Mouse (Mus musculus) testis, adult 2 months (tissue): ENCODE results near the gene 4930568D16Rik.

Source experiments
- CTCF ChIP-seq: fragments of 200-500 bp; IDR thresholded peaks from 2 replicates; pipeline ENCODE4 v1.5.1; 2012; ENCODE audit warnings: low read depth, mild to moderate bottlenecking, inconsistent platforms, low read length, moderate library complexity; ENCODE audit not compliant: control insufficient read depth, insufficient read depth, insufficient replicate concordance
- POLR2A ChIP-seq: fragments of 200-500 bp; IDR thresholded peaks from 2 replicates; pipeline ENCODE4 v1.6.1; 2012; ENCODE audit warnings: low read depth, mild to moderate bottlenecking, inconsistent platforms, low read length, moderate library complexity; ENCODE audit not compliant: control insufficient read depth

GRCm38 (mm10) chr2:35402391-35402790 is 34.9 kb upstream of the 4930568D16Rik start:
- TF ChIP-seq CTCF (no peak), POLR2A (no peak)
